Mouse (Mus musculus): ENCODE measurements at regions not wholly inside any gene's neighbourhood (a gene's known extent, or its start where the extent isn't known, plus 50 kb on each side); places are given as distances from the start of the nearest gene placed in this dataset.

DNA sequence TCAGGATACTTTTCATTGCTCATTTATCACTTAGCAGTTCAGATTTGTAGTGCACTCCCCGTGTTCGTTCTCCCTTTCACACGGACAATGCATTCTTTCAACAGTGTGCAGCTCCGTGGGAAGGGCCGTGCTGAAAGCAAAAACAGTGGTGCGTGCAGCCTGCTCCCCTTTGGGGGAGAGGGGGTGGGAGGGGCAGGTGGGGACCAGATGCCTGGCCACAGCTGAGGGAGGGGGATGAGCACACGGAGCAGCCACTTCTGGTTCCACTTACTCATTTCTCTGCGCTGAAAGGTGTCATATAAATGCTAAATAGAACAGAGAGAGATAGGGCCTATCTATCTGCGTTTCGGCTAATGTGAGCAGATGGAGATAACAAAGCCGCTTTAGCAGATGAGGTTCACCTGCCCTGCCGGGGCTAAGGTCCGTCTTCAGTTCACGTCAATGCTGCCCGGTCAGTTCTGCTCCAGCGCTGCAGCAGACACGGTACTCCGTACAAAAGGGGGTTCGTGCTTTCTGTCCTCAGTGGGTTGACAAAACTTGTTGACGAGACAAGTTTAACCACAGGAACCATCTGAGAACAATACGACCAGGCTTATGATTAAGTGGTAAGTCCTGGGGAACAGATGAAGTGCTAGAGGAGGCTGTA lies 245.9 kb downstream of the Gm10260 start:
- DNase-seq: no peak
- Histone ChIP-seq H3K27me3 (replicated peaks; ENCODE audit: control insufficient read depth, insufficient read depth, low read length) (peaks cover 2% of the 10 kb centered on the region; the same call in 1 of the 2 replicates), H3K36me3 (ENCODE audit: control insufficient read depth, insufficient read depth, low read length) (no peaks in the 10 kb centered on the region), H3K4me3 (ENCODE audit: insufficient read depth, low read depth, low read length) (no peak overlapping the region), H3K27ac (ENCODE audit: insufficient read depth, low read depth, low read length) (no peak overlapping the region), H3K4me1 (ENCODE audit: control insufficient read depth, insufficient read depth, low read length) (no peaks in the 10 kb centered on the region)
- WGBS: 50% methylated on average over 21 of the region's 21 CpGs
- TF ChIP-seq POLR2A (IDR thresholded peaks at IDR 0.05; ENCODE audit: low read depth, low read length) (no peak), CTCF (conservative IDR thresholded peaks at IDR 0.05; ENCODE audit: insufficient read depth, insufficient read length, low read depth, low read length) (no peak)

DNA sequence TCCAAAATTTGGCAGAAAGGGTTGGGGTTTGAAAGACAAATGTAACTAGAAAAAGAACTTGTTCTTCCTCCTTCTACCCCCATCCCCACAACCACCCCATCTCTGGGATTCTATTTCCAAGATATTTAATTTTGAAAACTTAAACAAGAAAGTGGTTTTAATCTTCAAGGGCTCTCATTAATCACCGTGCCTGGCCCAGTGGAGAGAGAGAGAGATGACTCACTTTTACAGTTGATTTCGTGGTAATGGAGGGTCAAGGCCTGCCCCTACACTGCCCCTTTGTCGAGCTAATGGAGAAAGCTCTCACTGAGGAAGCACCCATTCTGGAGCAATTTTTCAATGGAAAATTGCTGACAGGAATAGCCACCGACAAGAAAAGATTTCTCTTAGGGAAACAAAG lies 247.9 kb downstream of the Gm10260 start:
- H3K4me1 ChIP-seq (ENCODE audit: control insufficient read depth, insufficient read depth, low read length): no peaks in the 10 kb centered on the region
- no peak overlapping the region for H3K27ac ChIP-seq (ENCODE audit: insufficient read depth, low read depth, low read length)
- H3K27me3 ChIP-seq (replicated peaks; ENCODE audit: control insufficient read depth, insufficient read depth, low read length): peaks cover 2% of the 10 kb centered on the region; the same call in 1 of the 2 replicates
- no peak for TF ChIP-seq CTCF (conservative IDR thresholded peaks at IDR 0.05; ENCODE audit: insufficient read depth, insufficient read length, low read depth, low read length)
- no peak for TF ChIP-seq POLR2A (IDR thresholded peaks at IDR 0.05; ENCODE audit: low read depth, low read length)
- no peak for DNase-seq
- H3K4me3 ChIP-seq (ENCODE audit: insufficient read depth, low read depth, low read length): no peak overlapping the region
- 68% methylated on average over 4 of the region's 4 CpGs for whole genome bisulfite sequencing
- H3K36me3 ChIP-seq (ENCODE audit: control insufficient read depth, insufficient read depth, low read length): no peaks in the 10 kb centered on the region

DNA sequence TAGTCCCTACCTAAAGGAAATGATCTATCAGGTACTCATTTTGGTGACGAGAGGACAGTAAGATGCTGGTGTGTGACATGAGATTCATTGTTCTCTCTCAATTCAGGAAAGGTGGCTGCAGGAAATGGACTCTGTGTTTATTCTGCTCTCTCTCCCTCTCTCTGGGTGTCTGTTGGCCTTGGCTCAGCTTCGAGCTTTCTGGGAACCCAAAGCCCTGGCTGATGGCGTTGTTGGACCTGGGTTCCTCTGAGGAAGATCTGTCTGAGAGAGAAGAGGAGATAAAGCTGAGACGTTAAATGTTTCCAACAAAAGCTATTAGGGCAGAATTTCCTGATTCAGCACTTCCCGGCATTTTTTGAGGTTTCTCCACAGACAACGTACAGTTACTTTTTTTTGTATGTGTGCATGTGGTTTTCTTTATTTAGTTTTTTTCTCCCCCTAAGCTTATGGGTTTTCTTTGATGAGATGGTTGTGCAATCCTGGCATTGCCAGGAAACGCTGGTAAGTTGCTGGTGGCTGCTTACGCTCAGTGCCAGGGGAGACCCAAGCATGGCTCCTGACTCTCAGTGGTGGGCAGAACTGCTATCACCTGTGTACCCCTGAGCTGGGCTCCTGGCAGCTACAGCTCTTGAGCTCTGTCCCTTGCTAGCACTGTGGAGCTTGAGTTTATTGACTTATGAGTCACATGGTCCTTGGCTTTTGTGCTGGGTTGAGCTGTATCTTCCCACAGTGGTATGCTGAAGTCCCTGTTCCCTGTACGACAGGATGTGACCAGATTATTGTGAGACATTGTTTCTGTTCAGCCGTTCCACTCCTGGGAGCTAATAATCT lies 249.8 kb downstream of the Gm10260 start:
- H3K36me3 ChIP-seq (ENCODE audit: control insufficient read depth, insufficient read depth, low read length): no peaks in the 10 kb centered on the region
- no peaks in the 10 kb centered on the region for H3K4me1 ChIP-seq (ENCODE audit: control insufficient read depth, insufficient read depth, low read length)
- 54% methylated on average over 10 of the region's 10 CpGs for WGBS
- peaks cover 2% of the 10 kb centered on the region; the same call in 1 of the 2 replicates for H3K27me3 ChIP-seq (replicated peaks; ENCODE audit: control insufficient read depth, insufficient read depth, low read length)
- H3K27ac ChIP-seq (ENCODE audit: insufficient read depth, low read depth, low read length): no peak overlapping the region
- H3K4me3 ChIP-seq (ENCODE audit: insufficient read depth, low read depth, low read length): no peak overlapping the region
- TF ChIP-seq POLR2A (IDR thresholded peaks at IDR 0.05; ENCODE audit: low read depth, low read length): no peak
- TF ChIP-seq CTCF (conservative IDR thresholded peaks at IDR 0.05; ENCODE audit: insufficient read depth, insufficient read length, low read depth, low read length): no peak
- DNase-seq: no peak

DNA sequence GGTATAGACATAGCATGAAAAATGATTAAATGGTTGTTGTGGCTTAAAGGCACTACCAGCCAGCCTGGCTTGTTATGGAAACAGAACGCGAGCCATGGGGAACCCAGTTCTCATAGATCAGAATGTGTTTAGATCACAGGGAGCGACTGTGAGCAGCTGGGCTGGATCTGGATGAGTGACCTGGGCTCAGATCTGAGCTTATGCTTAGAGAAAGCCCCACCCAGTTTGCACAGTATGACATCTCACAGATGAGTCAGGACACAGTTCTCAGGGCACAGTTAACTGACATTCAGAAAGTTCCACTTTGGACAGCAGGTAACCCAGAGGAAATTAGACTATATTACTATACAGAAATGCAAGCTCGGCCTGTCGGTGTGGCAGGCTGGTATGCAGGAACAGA lies 255.5 kb downstream of the Gm10260 start:
- Histone ChIP-seq H3K4me3 (ENCODE audit: insufficient read depth, low read depth, low read length) (no peak overlapping the region), H3K27me3 (replicated peaks; ENCODE audit: control insufficient read depth, insufficient read depth, low read length) (no peaks in the 10 kb centered on the region), H3K4me1 (ENCODE audit: control insufficient read depth, insufficient read depth, low read length) (no peaks in the 10 kb centered on the region), H3K36me3 (ENCODE audit: control insufficient read depth, insufficient read depth, low read length) (no peaks in the 10 kb centered on the region), H3K27ac (ENCODE audit: insufficient read depth, low read depth, low read length) (no peak overlapping the region)
- DNase-seq: no peak
- TF ChIP-seq CTCF (conservative IDR thresholded peaks at IDR 0.05; ENCODE audit: insufficient read depth, insufficient read length, low read depth, low read length) (no peak), POLR2A (IDR thresholded peaks at IDR 0.05; ENCODE audit: low read depth, low read length) (no peak)
- 88% methylated on average over 5 of the region's 5 CpGs for WGBS

GRCm38 (mm10) chr13:97503955-97504739 lies 256.3 kb downstream of the Gm10260 start:
- H3K36me3 ChIP-seq (ENCODE audit: control insufficient read depth, insufficient read depth, low read length): no peaks in the 10 kb centered on the region
- no peaks in the 10 kb centered on the region for H3K4me1 ChIP-seq (ENCODE audit: control insufficient read depth, insufficient read depth, low read length)
- TF ChIP-seq CTCF (conservative IDR thresholded peaks at IDR 0.05; ENCODE audit: insufficient read depth, insufficient read length, low read depth, low read length): no peak
- no peak for TF ChIP-seq POLR2A (IDR thresholded peaks at IDR 0.05; ENCODE audit: low read depth, low read length)
- H3K4me3 ChIP-seq (ENCODE audit: insufficient read depth, low read depth, low read length): no peak overlapping the region
- 90% methylated on average over 10 of the region's 10 CpGs for WGBS
- H3K27me3 ChIP-seq (replicated peaks; ENCODE audit: control insufficient read depth, insufficient read depth, low read length): no peaks in the 10 kb centered on the region
- no peak for DNase-seq
- no peak overlapping the region for H3K27ac ChIP-seq (ENCODE audit: insufficient read depth, low read depth, low read length)

GRCm38 (mm10) chr13:97503391-97503790 lies 257.0 kb downstream of the Gm10260 start:
- TF ChIP-seq CTCF (conservative IDR thresholded peaks at IDR 0.05; ENCODE audit: insufficient read depth, insufficient read length, low read depth, low read length): no peak
- TF ChIP-seq POLR2A (IDR thresholded peaks at IDR 0.05; ENCODE audit: low read depth, low read length): no peak
- Histone ChIP-seq H3K36me3 (ENCODE audit: control insufficient read depth, insufficient read depth, low read length) (no peaks in the 10 kb centered on the region), H3K4me1 (ENCODE audit: control insufficient read depth, insufficient read depth, low read length) (no peaks in the 10 kb centered on the region), H3K27ac (ENCODE audit: insufficient read depth, low read depth, low read length) (no peak overlapping the region), H3K27me3 (replicated peaks; ENCODE audit: control insufficient read depth, insufficient read depth, low read length) (no peaks in the 10 kb centered on the region), H3K4me3 (ENCODE audit: insufficient read depth, low read depth, low read length) (no peak overlapping the region)
- DNase-seq: no peak
- 80% methylated on average over 5 of the region's 5 CpGs for WGBS
